Mouse (Mus musculus) retina, embryonic 14.5 days (tissue): ENCODE measurements around the gene Gm8947.

ENCODE experiments used
- DNase-seq: peaks from one replicate; pipeline ENCODE4 v3.0.0-alpha.2; 2015; ENCODE audit warnings: low spot score

Gene Gm8947

GRCm38 (mm10) chr1:151224536-151224935 is 32.4 kb downstream of the Gm8947 start:
- DNase-seq, result no peak

- no peak for DNase-seq
These were observed 35.3 kb downstream of the Gm8947 start for GRCm38 (mm10) chr1:151227506-151227905.

GRCm38 (mm10) chr1:151228320-151228989 is 36.3 kb downstream of the Gm8947 start:
- no peak for DNase-seq

- no peak for DNase-seq
These were observed 40.2 kb downstream of the Gm8947 start for GRCm38 (mm10) chr1:151232346-151232745.

- DNase-seq, result no peak
These were observed 41.6 kb downstream of the Gm8947 start for GRCm38 (mm10) chr1:151233756-151234155.

- DNase-seq, result no peak
These were observed 43.4 kb downstream of the Gm8947 start for GRCm38 (mm10) chr1:151235574-151235973.

GRCm38 (mm10) chr1:151236141-151236930 is 44.2 kb downstream of the Gm8947 start:
- DNase-seq, result no peak

GRCm38 (mm10) chr1:151237780-151238179 is 45.6 kb downstream of the Gm8947 start:
- DNase-seq, result no peak

GRCm38 (mm10) chr1:151243332-151243731 is 51.2 kb downstream of the Gm8947 start:
- DNase-seq, result no peak
